Mouse (Mus musculus) heart, postnatal 4 days (tissue): ENCODE results near the gene Sergef. TPM values are rescaled to one million over a fixed set of nuclear protein-coding genes. Genes with fewer than 3 reads are reported as not detected.

Experiments used
- DNase-seq: peaks from one replicate; pipeline ENCODE4 v3.0.0; 2021
- total RNA-seq, 2 experiments: library from RNA; stranded (reverse); gene quantifications; 2 replicates each; pipeline ENCODE4 v1.2.3; 2021

Sergef gene
- total RNA-seq, 2 experiments from 2014 or later = 10.6 to 11.3 TPM

GRCm38 (mm10) chr7:46499561-46499960 is 140.0 kb downstream of the Sergef start:
- no peak for DNase-seq

- no peak for DNase-seq
Measured at GRCm38 (mm10) chr7:46492134-46492678, 147.4 kb downstream of the Sergef start.

- DNase-seq = no peak
Measured at GRCm38 (mm10) chr7:46487354-46487753, 152.3 kb downstream of the Sergef start.

- DNase-seq = no peak
Measured at GRCm38 (mm10) chr7:46486761-46487160, 152.8 kb downstream of the Sergef start.

- DNase-seq = no peak
Measured at GRCm38 (mm10) chr7:46484223-46484622, 155.4 kb downstream of the Sergef start.

- no peak for DNase-seq
Measured at GRCm38 (mm10) chr7:46483050-46483449, 156.6 kb downstream of the Sergef start.

GRCm38 (mm10) chr7:46482099-46482531 is 157.5 kb downstream of the Sergef start:
- peak; percentile 60 for DNase-seq

GRCm38 (mm10) chr7:46479793-46480192 is 159.8 kb downstream of the Sergef start:
- no peak for DNase-seq

GRCm38 (mm10) chr7:46477456-46477855 is 162.2 kb downstream of the Sergef start:
- no peak for DNase-seq

- peak; percentile 14 for DNase-seq
Measured at GRCm38 (mm10) chr7:46475464-46475863, 164.1 kb downstream of the Sergef start.

- no peak for DNase-seq
Measured at GRCm38 (mm10) chr7:46473141-46473540, 166.5 kb downstream of the Sergef start.

GRCm38 (mm10) chr7:46471054-46471737 is 168.4 kb downstream of the Sergef start:
- DNase-seq = no peak

- DNase-seq = no peak
Measured at GRCm38 (mm10) chr7:46469542-46469941, 170.1 kb downstream of the Sergef start.

GRCm38 (mm10) chr7:46466422-46466981 is 173.1 kb downstream of the Sergef start:
- no peak for DNase-seq

- no peak for DNase-seq
Measured at GRCm38 (mm10) chr7:46463136-46463535, 176.5 kb downstream of the Sergef start.

GRCm38 (mm10) chr7:46462287-46462686 is 177.3 kb downstream of the Sergef start:
- no peak for DNase-seq

GRCm38 (mm10) chr7:46459605-46460245 is 179.9 kb downstream of the Sergef start:
- no peak for DNase-seq

- DNase-seq = no peak
Measured at GRCm38 (mm10) chr7:46459200-46459599, 180.4 kb downstream of the Sergef start.

GRCm38 (mm10) chr7:46457889-46458288 is 181.7 kb downstream of the Sergef start:
- no peak for DNase-seq

- DNase-seq = no peak
Measured at GRCm38 (mm10) chr7:46453930-46454679, 185.5 kb downstream of the Sergef start.

- DNase-seq = no peak
Measured at GRCm38 (mm10) chr7:46448922-46449645, 190.5 kb downstream of the Sergef start.
